Mouse (Mus musculus): ENCODE results near the gene Spata20. TPM values are rescaled to one million over a fixed set of nuclear protein-coding genes. Genes with fewer than 3 reads are reported as not detected.

Spata20 gene
- polyA plus RNA-seq, 1 experiment from 2014 or later, result 0.27 TPM

GRCm38 (mm10) chr11:94457001-94457400 is 29.0 kb downstream of the Spata20 start:
- H3K36me3 ChIP-seq (replicated peaks; ENCODE audit: control insufficient read depth, insufficient read depth, low read depth, low read length), result no peaks in the 10 kb centered on the region; the same call in 1 of the 2 replicates

GRCm38 (mm10) chr11:94456347-94456746 is 29.6 kb downstream of the Spata20 start:
- H3K4me2 ChIP-seq (ENCODE audit: low read depth, low read length), result no peak overlapping the region
- ATAC-seq (replicated peaks; ENCODE audit: insufficient number of reproducible peaks, low FRiP score, low TSS enrichment, low read depth) (no peak), DNase-seq (ENCODE audit: low spot score) (no peak)
- no peak overlapping the region for H3K27ac ChIP-seq (replicated peaks; ENCODE audit: low read depth, low read length)
- H3K9ac ChIP-seq (replicated peaks; ENCODE audit: low read length), result no peak overlapping the region
- no peaks in the 10 kb centered on the region; the same call in 1 of the 2 replicates for H3K36me3 ChIP-seq (replicated peaks; ENCODE audit: control insufficient read depth, insufficient read depth, low read depth, low read length)
- WGBS, result 75% methylated on average over 3 of the region's 3 CpGs
- H3K27me3 ChIP-seq (ENCODE audit: control insufficient read depth, insufficient read depth, low read length), result no peaks in the 10 kb centered on the region
- H3K9me3 ChIP-seq (replicated peaks; ENCODE audit: control insufficient read depth, low read length), result no peaks in the 10 kb centered on the region
- H3K4me3 ChIP-seq (ENCODE audit: low read depth, low read length), result no peak overlapping the region
- H3K4me1 ChIP-seq (ENCODE audit: control insufficient read depth, insufficient read depth, low read length), result no peaks in the 10 kb centered on the region

More at GRCm38 (mm10) chr11:94457001-94457400, 29.0 kb downstream of the Spata20 start:
- Histone ChIP-seq H3K9ac (replicated peaks; ENCODE audit: low read length) (no peak overlapping the region), H3K27me3 (ENCODE audit: control insufficient read depth, insufficient read depth, low read length) (no peaks in the 10 kb centered on the region), H3K27ac (replicated peaks; ENCODE audit: low read depth, low read length) (no peak overlapping the region), H3K4me2 (ENCODE audit: low read depth, low read length) (no peak overlapping the region), H3K4me1 (ENCODE audit: control insufficient read depth, insufficient read depth, low read length) (no peaks in the 10 kb centered on the region), H3K4me3 (ENCODE audit: low read depth, low read length) (no peak overlapping the region), H3K9me3 (replicated peaks; ENCODE audit: control insufficient read depth, low read length) (no peaks in the 10 kb centered on the region)
- 73% methylated on average over 15 of the region's 15 CpGs for WGBS
- DNase-seq (ENCODE audit: low spot score) (no peak), ATAC-seq (replicated peaks; ENCODE audit: insufficient number of reproducible peaks, low FRiP score, low TSS enrichment, low read depth) (no peak)

- H3K27ac ChIP-seq (replicated peaks; ENCODE audit: low read depth, low read length), result no peak overlapping the region
- DNase-seq (ENCODE audit: low spot score) (no peak), ATAC-seq (replicated peaks; ENCODE audit: insufficient number of reproducible peaks, low FRiP score, low TSS enrichment, low read depth) (no peak)
- H3K27me3 ChIP-seq (ENCODE audit: control insufficient read depth, insufficient read depth, low read length), result no peaks in the 10 kb centered on the region
- H3K9me3 ChIP-seq (replicated peaks; ENCODE audit: control insufficient read depth, low read length), result no peaks in the 10 kb centered on the region
- no peak overlapping the region for H3K4me2 ChIP-seq (ENCODE audit: low read depth, low read length)
- H3K9ac ChIP-seq (replicated peaks; ENCODE audit: low read length), result no peak overlapping the region
- no peaks in the 10 kb centered on the region; the same call in 1 of the 2 replicates for H3K36me3 ChIP-seq (replicated peaks; ENCODE audit: control insufficient read depth, insufficient read depth, low read depth, low read length)
- no peak overlapping the region for H3K4me3 ChIP-seq (ENCODE audit: low read depth, low read length)
- H3K4me1 ChIP-seq (ENCODE audit: control insufficient read depth, insufficient read depth, low read length), result no peaks in the 10 kb centered on the region
- WGBS, result 80% methylated on average over 10 of the region's 10 CpGs
Measured at GRCm38 (mm10) chr11:94455161-94455820, 30.7 kb downstream of the Spata20 start.

GRCm38 (mm10) chr11:94454756-94455155 is 31.2 kb downstream of the Spata20 start:
- WGBS, result 73% methylated on average over 5 of the region's 5 CpGs
- H3K27me3 ChIP-seq (ENCODE audit: control insufficient read depth, insufficient read depth, low read length), result no peaks in the 10 kb centered on the region
- H3K9me3 ChIP-seq (replicated peaks; ENCODE audit: control insufficient read depth, low read length), result no peaks in the 10 kb centered on the region
- no peak overlapping the region for H3K4me2 ChIP-seq (ENCODE audit: low read depth, low read length)
- H3K4me3 ChIP-seq (ENCODE audit: low read depth, low read length), result no peak overlapping the region
- DNase-seq (ENCODE audit: low spot score), result no peak
- no peak overlapping the region for H3K27ac ChIP-seq (replicated peaks; ENCODE audit: low read depth, low read length)
- no peak overlapping the region for H3K9ac ChIP-seq (replicated peaks; ENCODE audit: low read length)
- no peak for ATAC-seq (replicated peaks; ENCODE audit: insufficient number of reproducible peaks, low FRiP score, low TSS enrichment, low read depth)
- H3K36me3 ChIP-seq (replicated peaks; ENCODE audit: control insufficient read depth, insufficient read depth, low read depth, low read length), result no peaks in the 10 kb centered on the region; the same call in 1 of the 2 replicates
- H3K4me1 ChIP-seq (ENCODE audit: control insufficient read depth, insufficient read depth, low read length), result no peaks in the 10 kb centered on the region

GRCm38 (mm10) chr11:94451091-94451773 is 34.7 kb downstream of the Spata20 start:
- WGBS, result 62% methylated on average over 12 of the region's 12 CpGs
- DNase-seq (ENCODE audit: low spot score) (no peak), ATAC-seq (replicated peaks; ENCODE audit: insufficient number of reproducible peaks, low FRiP score, low TSS enrichment, low read depth) (no peak)
- Histone ChIP-seq H3K4me1 (ENCODE audit: control insufficient read depth, insufficient read depth, low read length) (no peaks in the 10 kb centered on the region), H3K9ac (replicated peaks; ENCODE audit: low read length) (no peak overlapping the region; the same call in 1 of the 2 replicates), H3K27me3 (ENCODE audit: control insufficient read depth, insufficient read depth, low read length) (no peaks in the 10 kb centered on the region), H3K36me3 (replicated peaks; ENCODE audit: control insufficient read depth, insufficient read depth, low read depth, low read length) (no peaks in the 10 kb centered on the region; the same call in 1 of the 2 replicates), H3K4me3 (ENCODE audit: low read depth, low read length) (no peak overlapping the region), H3K4me2 (ENCODE audit: low read depth, low read length) (no peak overlapping the region), H3K27ac (replicated peaks; ENCODE audit: low read depth, low read length) (no peak overlapping the region), H3K9me3 (replicated peaks; ENCODE audit: control insufficient read depth, low read length) (no peaks in the 10 kb centered on the region)

GRCm38 (mm10) chr11:94449886-94450285 is 36.1 kb downstream of the Spata20 start:
- no peak overlapping the region for H3K9ac ChIP-seq (replicated peaks; ENCODE audit: low read length)
- no peak overlapping the region for H3K27ac ChIP-seq (replicated peaks; ENCODE audit: low read depth, low read length)
- no peaks in the 10 kb centered on the region for H3K4me1 ChIP-seq (ENCODE audit: control insufficient read depth, insufficient read depth, low read length)
- H3K27me3 ChIP-seq (ENCODE audit: control insufficient read depth, insufficient read depth, low read length), result no peaks in the 10 kb centered on the region
- no peak overlapping the region for H3K4me2 ChIP-seq (ENCODE audit: low read depth, low read length)
- H3K9me3 ChIP-seq (replicated peaks; ENCODE audit: control insufficient read depth, low read length), result no peaks in the 10 kb centered on the region
- no peaks in the 10 kb centered on the region; the same call in 1 of the 2 replicates for H3K36me3 ChIP-seq (replicated peaks; ENCODE audit: control insufficient read depth, insufficient read depth, low read depth, low read length)
- 64% methylated on average over 5 of the region's 5 CpGs for WGBS
- DNase-seq (ENCODE audit: low spot score) (no peak), ATAC-seq (replicated peaks; ENCODE audit: insufficient number of reproducible peaks, low FRiP score, low TSS enrichment, low read depth) (no peak)
- H3K4me3 ChIP-seq (ENCODE audit: low read depth, low read length), result no peak overlapping the region

GRCm38 (mm10) chr11:94449239-94449638 is 36.7 kb downstream of the Spata20 start:
- no peak overlapping the region for H3K27ac ChIP-seq (replicated peaks; ENCODE audit: low read depth, low read length)
- DNase-seq (ENCODE audit: low spot score), result no peak
- H3K27me3 ChIP-seq (ENCODE audit: control insufficient read depth, insufficient read depth, low read length), result no peaks in the 10 kb centered on the region
- no peak overlapping the region for H3K4me2 ChIP-seq (ENCODE audit: low read depth, low read length)
- no peaks in the 10 kb centered on the region; the same call in 1 of the 2 replicates for H3K36me3 ChIP-seq (replicated peaks; ENCODE audit: control insufficient read depth, insufficient read depth, low read depth, low read length)
- ATAC-seq (replicated peaks; ENCODE audit: insufficient number of reproducible peaks, low FRiP score, low TSS enrichment, low read depth), result no peak
- H3K4me3 ChIP-seq (ENCODE audit: low read depth, low read length), result no peak overlapping the region
- peaks cover 3% of the 10 kb centered on the region; the same call in 1 of the 2 replicates for H3K4me1 ChIP-seq (ENCODE audit: control insufficient read depth, insufficient read depth, low read length)
- WGBS, result 44% methylated on average over 8 of the region's 8 CpGs
- no peaks in the 10 kb centered on the region for H3K9me3 ChIP-seq (replicated peaks; ENCODE audit: control insufficient read depth, low read length)
- H3K9ac ChIP-seq (replicated peaks; ENCODE audit: low read length), result no peak overlapping the region

GRCm38 (mm10) chr11:94447017-94447416 is 39.0 kb downstream of the Spata20 start:
- Histone ChIP-seq H3K4me1 (ENCODE audit: control insufficient read depth, insufficient read depth, low read length) (peaks cover 3% of the 10 kb centered on the region; the same call in 1 of the 2 replicates), H3K27ac (replicated peaks; ENCODE audit: low read depth, low read length) (no peak overlapping the region), H3K9ac (replicated peaks; ENCODE audit: low read length) (no peak overlapping the region), H3K36me3 (replicated peaks; ENCODE audit: control insufficient read depth, insufficient read depth, low read depth, low read length) (no peaks in the 10 kb centered on the region; the same call in 1 of the 2 replicates), H3K27me3 (ENCODE audit: control insufficient read depth, insufficient read depth, low read length) (no peaks in the 10 kb centered on the region), H3K9me3 (replicated peaks; ENCODE audit: control insufficient read depth, low read length) (no peaks in the 10 kb centered on the region), H3K4me2 (ENCODE audit: low read depth, low read length) (no peak overlapping the region), H3K4me3 (ENCODE audit: low read depth, low read length) (no peak overlapping the region)
- DNase-seq (ENCODE audit: low spot score) (no peak), ATAC-seq (replicated peaks; ENCODE audit: insufficient number of reproducible peaks, low FRiP score, low TSS enrichment, low read depth) (no peak)
- 23% methylated on average over 3 of the region's 3 CpGs for WGBS

All from embryonic facial prominence, embryonic 11.5 days (tissue).